Mouse (Mus musculus) intestine, embryonic 14.5 days (tissue): Measurements from ENCODE around the gene Hba-a2. TPM values are rescaled to one million over a fixed set of nuclear protein-coding genes. Genes with fewer than 3 reads are reported as not detected.

Experiments
- ATAC-seq: fragments of 200-750 bp; cut with Nextera tagmentation; replicated peaks from 2 replicates; pipeline ENCODE4 v1.8.0; 2017; ENCODE audit warnings: low read depth, moderate number of reproducible peaks, moderate TSS enrichment, moderate library complexity; ENCODE audit not compliant: low FRiP score, low TSS enrichment
- DNase-seq: peaks from one replicate; pipeline ENCODE4 v3.0.0-alpha.2; 2018; ENCODE audit warnings: low spot score
- H3K27ac ChIP-seq: fragments of 300-500 bp; sonication (generic); 2 replicates; pipeline ENCODE4 v1.5.1; 2014; ENCODE audit warnings: low read depth, mild to moderate bottlenecking, control low read depth
- H3K27me3 ChIP-seq: fragments of 300-500 bp; sonication (generic); replicated peaks from 2 replicates; pipeline ENCODE4 v1.6.1; 2014; ENCODE audit warnings: low read length, control low read depth; ENCODE audit not compliant: control insufficient read depth, insufficient read depth
- H3K36me3 ChIP-seq: fragments of 300-500 bp; sonication (generic); 2 replicates; pipeline ENCODE4 v1.6.1; 2014; ENCODE audit warnings: low read length, control low read depth; ENCODE audit not compliant: control insufficient read depth, insufficient read depth
- H3K4me1 ChIP-seq: fragments of 300-500 bp; sonication (generic); replicated peaks from 2 replicates; pipeline ENCODE4 v1.6.1; 2014; ENCODE audit warnings: low read length, control low read depth, mixed read lengths; ENCODE audit not compliant: control insufficient read depth, insufficient read depth
- H3K4me2 ChIP-seq: fragments of 300-500 bp; sonication (generic); 2 replicates; pipeline ENCODE4 v1.6.1; 2014; ENCODE audit warnings: low read length
- H3K4me3 ChIP-seq: fragments of 300-500 bp; sonication (generic); 2 replicates; pipeline ENCODE4 v1.5.1; 2014; ENCODE audit warnings: low read depth, low read length, control low read depth, mixed read lengths
- H3K9ac ChIP-seq: fragments of 300-500 bp; sonication (generic); 2 replicates; pipeline ENCODE4 v1.6.1; 2014; ENCODE audit warnings: mild to moderate bottlenecking, low read length
- H3K9me3 ChIP-seq: fragments of 300-500 bp; sonication (generic); 2 replicates; pipeline ENCODE4 v1.6.1; 2016; ENCODE audit warnings: low read length, control low read depth; ENCODE audit not compliant: control insufficient read depth
- WGBS: fragments of 180-500 bp; shearing (Covaris S2); extraction: QIAGEN DNeasy Blood & Tissue Kit; methylation state at CpG from one replicate; pipeline ENCODE4 v1.1.7; 2014; 5-methylcytosine and 5-hydroxymethylcytosine counted together
- polyA plus RNA-seq: library from polyadenylated mRNA; unstranded; fragments of >200 nt; fragmentation: Nextera tagmentation; extraction: Ambion mirVana; gene quantifications from 2 replicates; pipeline ENCODE4 v1.2.1, GENCODE M21; 2014

Hba-a2 gene
- polyA plus RNA-seq, 1 experiment from 2014 or later: 7,428 TPM

- WGBS: 47% methylated on average over 14 of the region's 17 CpGs
- DNase-seq (peak; percentile 57), ATAC-seq (no peak)
- Histone ChIP-seq H3K9ac (no peak overlapping the region), H3K4me1 (no peaks in the 10 kb centered on the region), H3K4me2 (peak overlapping the region; percentile 41), H3K4me3 (no peak overlapping the region), H3K27me3 (peaks cover 7% of the 10 kb centered on the region; the same call in 1 of the 2 replicates), H3K9me3 (no peaks in the 10 kb centered on the region), H3K27ac (no peak overlapping the region), H3K36me3 (no peaks in the 10 kb centered on the region)
These were observed 4.3 kb downstream of the Hba-a2 start for GRCm38 (mm10) chr11:32300279-32301267.

DNA sequence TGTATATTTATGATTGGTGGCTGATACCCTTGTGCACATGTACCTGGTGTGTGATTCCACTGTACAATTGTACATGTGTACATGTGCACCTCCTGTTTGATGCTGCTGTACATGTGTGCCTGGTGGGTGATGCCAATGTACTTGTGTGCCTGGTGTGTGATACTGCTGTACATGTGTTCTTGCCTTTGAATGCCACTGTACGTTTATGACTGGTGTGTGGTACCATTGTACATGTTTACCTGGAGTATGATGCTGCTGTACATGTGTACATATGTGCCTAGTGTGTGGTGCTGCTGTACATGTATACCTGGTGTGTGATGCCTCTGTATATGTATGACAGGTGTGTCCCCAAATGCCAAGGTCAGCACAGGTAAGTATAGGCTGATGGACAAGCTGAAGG, 5.2 kb downstream of the Hba-a2 start:
- 70% methylated on average over 1 of the region's 1 CpGs for WGBS
- no peak for ATAC-seq
- Histone ChIP-seq H3K27ac (no peak overlapping the region), H3K27me3 (peaks cover 7% of the 10 kb centered on the region; the same call in 1 of the 2 replicates), H3K4me2 (no peak overlapping the region), H3K4me3 (no peak overlapping the region), H3K4me1 (no peaks in the 10 kb centered on the region), H3K9ac (no peak overlapping the region), H3K36me3 (no peaks in the 10 kb centered on the region), H3K9me3 (no peaks in the 10 kb centered on the region)
- DNase-seq: no peak

- WGBS: 48% methylated on average over 2 of the region's 2 CpGs
- no peak overlapping the region for H3K4me2 ChIP-seq
- H3K4me3 ChIP-seq: no peak overlapping the region
- H3K27ac ChIP-seq: no peak overlapping the region
- no peaks in the 10 kb centered on the region for H3K4me1 ChIP-seq
- peaks cover 7% of the 10 kb centered on the region; the same call in 1 of the 2 replicates for H3K27me3 ChIP-seq
- DNase-seq (no peak), ATAC-seq (no peak)
- H3K9ac ChIP-seq: no peak overlapping the region
- H3K9me3 ChIP-seq: no peaks in the 10 kb centered on the region
- no peaks in the 10 kb centered on the region for H3K36me3 ChIP-seq
These were observed 6.6 kb downstream of the Hba-a2 start for GRCm38 (mm10) chr11:32302824-32303419.

DNA sequence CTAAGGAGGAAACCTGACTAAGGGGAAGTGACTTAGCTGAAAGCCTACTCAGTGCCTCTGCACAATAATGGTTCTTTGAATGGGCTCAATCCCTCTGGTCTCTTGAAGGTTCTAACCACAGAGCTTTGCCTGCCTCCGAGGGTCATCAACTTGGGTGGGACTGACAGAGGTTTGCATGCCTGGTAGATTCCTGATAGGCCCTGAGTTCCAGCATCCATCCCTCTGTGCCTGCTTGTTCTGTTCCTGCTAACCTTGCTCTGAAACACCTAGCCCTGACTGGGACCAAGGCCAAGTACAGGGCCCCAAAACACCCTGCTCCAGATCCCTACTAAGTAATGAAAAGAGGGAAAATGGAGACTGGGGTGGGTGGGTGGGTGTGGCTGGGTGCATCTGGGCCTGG, 7.2 kb downstream of the Hba-a2 start:
- Histone ChIP-seq H3K27ac (no peak overlapping the region), H3K9me3 (no peaks in the 10 kb centered on the region), H3K4me3 (no peak overlapping the region), H3K9ac (no peak overlapping the region), H3K36me3 (no peaks in the 10 kb centered on the region), H3K4me1 (no peaks in the 10 kb centered on the region), H3K4me2 (no peak overlapping the region), H3K27me3 (peaks cover 7% of the 10 kb centered on the region; the same call in 1 of the 2 replicates)
- no peak for DNase-seq
- ATAC-seq: no peak
- 80% methylated on average over 1 of the region's 1 CpGs for WGBS

- Histone ChIP-seq H3K9me3 (no peaks in the 10 kb centered on the region), H3K27ac (no peak overlapping the region), H3K4me3 (no peak overlapping the region), H3K4me1 (no peaks in the 10 kb centered on the region), H3K4me2 (no peak overlapping the region), H3K36me3 (no peaks in the 10 kb centered on the region), H3K9ac (no peak overlapping the region), H3K27me3 (no peaks in the 10 kb centered on the region)
- no peak for ATAC-seq
- DNase-seq: no peak
- 73% methylated on average over 1 of the region's 1 CpGs for WGBS
These were observed 10.7 kb downstream of the Hba-a2 start for GRCm38 (mm10) chr11:32307006-32307405.

- Histone ChIP-seq H3K4me1 (no peaks in the 10 kb centered on the region), H3K9me3 (no peaks in the 10 kb centered on the region), H3K36me3 (no peaks in the 10 kb centered on the region), H3K27me3 (no peaks in the 10 kb centered on the region), H3K9ac (no peak overlapping the region), H3K4me2 (no peak overlapping the region), H3K4me3 (no peak overlapping the region), H3K27ac (no peak overlapping the region)
- DNase-seq (no peak), ATAC-seq (no peak)
- WGBS: 72% methylated on average over 4 of the region's 4 CpGs
These were observed 13.2 kb downstream of the Hba-a2 start for GRCm38 (mm10) chr11:32309446-32309845.

DNA sequence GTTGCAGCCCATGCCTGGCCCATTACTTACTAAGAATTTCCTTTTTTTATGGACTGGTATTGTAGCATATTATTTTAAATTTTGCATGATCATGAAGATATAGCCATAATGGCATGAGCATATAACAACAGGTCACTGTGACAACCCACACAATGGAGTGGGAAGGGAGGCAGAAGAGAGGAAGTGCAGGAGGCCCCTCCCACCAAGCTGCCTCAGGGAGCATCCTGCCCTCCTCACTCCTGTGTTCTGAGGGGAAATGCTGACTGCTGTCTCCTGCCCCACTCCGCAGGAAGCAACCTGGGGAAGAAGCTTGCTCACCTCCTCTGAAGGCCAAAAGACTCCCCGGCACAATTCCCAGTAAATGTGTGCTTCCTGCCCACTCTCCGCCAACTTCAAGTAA, 13.6 kb downstream of the Hba-a2 start:
- no peak for ATAC-seq
- WGBS: 72% methylated on average over 3 of the region's 3 CpGs
- Histone ChIP-seq H3K9ac (no peak overlapping the region), H3K36me3 (no peaks in the 10 kb centered on the region), H3K9me3 (no peaks in the 10 kb centered on the region), H3K27ac (no peak overlapping the region), H3K4me1 (no peaks in the 10 kb centered on the region), H3K4me3 (no peak overlapping the region), H3K27me3 (no peaks in the 10 kb centered on the region), H3K4me2 (no peak overlapping the region)
- no peak for DNase-seq

DNA sequence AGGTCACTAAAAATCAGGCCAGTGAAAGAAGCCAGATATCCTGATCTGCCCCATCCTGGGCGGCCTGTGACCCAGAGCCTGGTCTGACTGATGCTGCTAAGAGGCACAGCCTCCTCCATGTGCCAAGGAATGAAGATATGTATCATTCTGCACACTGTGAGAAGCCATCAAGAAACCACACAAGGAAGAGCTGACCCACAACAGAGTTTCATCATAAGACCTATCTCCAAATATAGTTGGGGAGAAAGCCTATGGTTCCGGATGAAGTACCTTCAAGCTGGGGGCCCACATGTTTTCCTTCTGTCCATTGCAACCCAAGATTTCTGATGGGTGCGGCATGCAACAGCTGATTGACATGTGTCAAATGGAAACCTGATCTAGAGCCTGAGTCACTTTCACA, 19.7 kb downstream of the Hba-a2 start:
- H3K4me3 ChIP-seq: no peak overlapping the region
- WGBS: 81% methylated on average over 3 of the region's 3 CpGs
- H3K36me3 ChIP-seq: no peaks in the 10 kb centered on the region
- no peak overlapping the region for H3K27ac ChIP-seq
- no peak overlapping the region for H3K4me2 ChIP-seq
- ATAC-seq (no peak), DNase-seq (no peak)
- H3K4me1 ChIP-seq: no peaks in the 10 kb centered on the region
- H3K9me3 ChIP-seq: no peaks in the 10 kb centered on the region
- no peak overlapping the region for H3K9ac ChIP-seq
- H3K27me3 ChIP-seq: no peaks in the 10 kb centered on the region
